Comparison of ENCODE assay signal across 11 mouse cellular contexts in the genomic region with DNA sequence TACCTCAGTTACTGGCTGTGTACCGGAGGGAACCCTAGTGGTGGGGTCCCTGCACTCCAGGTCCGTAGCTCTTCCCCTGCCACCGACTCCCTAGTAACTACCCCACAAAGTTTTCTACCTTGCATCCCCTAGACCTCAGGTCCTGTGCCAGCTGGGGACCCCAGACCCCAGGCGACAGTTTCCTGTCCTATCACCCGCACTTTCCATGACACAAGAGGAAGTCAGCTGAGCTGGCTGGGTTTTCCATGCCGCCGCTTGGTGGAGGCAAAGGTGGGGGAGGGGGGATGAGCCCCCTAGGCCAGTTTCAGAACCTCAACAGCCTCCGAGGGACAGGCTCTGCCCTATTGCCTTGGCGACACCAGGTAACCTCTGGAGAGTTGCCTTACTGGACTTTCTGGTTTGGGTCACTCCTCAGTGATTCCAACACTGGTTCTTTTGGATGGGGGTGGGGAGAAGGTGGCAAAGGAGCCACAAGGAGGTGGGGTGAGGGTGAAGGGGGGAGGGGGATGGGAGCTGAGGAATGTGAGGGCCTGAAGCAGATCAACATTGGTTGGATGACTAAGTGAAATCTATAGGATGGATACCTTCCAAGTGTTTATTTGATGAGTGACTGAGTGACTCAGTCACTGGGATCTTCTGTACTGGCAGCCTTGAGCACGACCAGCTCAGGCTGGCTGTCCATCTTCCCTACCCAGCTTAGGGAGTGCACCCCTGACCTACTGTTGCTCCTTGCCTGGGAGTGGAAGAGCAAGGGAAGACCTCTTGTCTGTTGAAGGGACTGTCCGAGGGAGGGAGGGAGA. TPM values are rescaled to one million over a fixed set of nuclear protein-coding genes. Genes with fewer than 3 reads are reported as not detected.
A peak's percentile ranks its signal among the peaks of the same experiment; 100 is the strongest.
DNase-seq lines count a peak whose midpoint lies in the region.
"Had no signal": no experiment of that assay in that cellular context is flagged by ENCODE, and none has a peak within 500 bp of the region (broad histone marks: within the 10 kb centered on the region; RNA-seq: fewer than 3 reads in every experiment).

No protein-coding gene starts in this region.

- DNase-seq in adrenal gland, adult (ENCODE audit: inconsistent age in 2 of 2, low spot score in 1 of 2) = peak; percentile 31 to 55
- no peak for DNase-seq in adrenal gland, adult 18-20 months (ENCODE audit: low spot score in 2 of 2)
- DNase-seq in urinary bladder, postnatal 14 days (ENCODE audit: low spot score) = peak; percentile 74
- DNase-seq in urinary bladder, adult 2 months (ENCODE audit: low spot score) = no peak
- DNase-seq in lung, postnatal 10 days = peak; percentile 26
- no peak for DNase-seq in midbrain, embryonic 10.5 days (ENCODE audit: low spot score)
- no peak for DNase-seq in right cerebral cortex, postnatal 25 days
- DNase-seq in layer of hippocampus, postnatal 25 days (ENCODE audit: extremely low spot score in 1 of 2, low spot score in 1 of 2) = no peak
- DNase-seq: cerebellum, adult 9-11 months had no signal

- no peaks in the 10 kb centered on the region for H3K9me3 ChIP-seq in midbrain, embryonic 10.5 days (replicated peaks)
- H3K9me3 ChIP-seq: midbrain, embryonic 15.5 days had no signal

- H3K27ac ChIP-seq in midbrain, embryonic 10.5 days (replicated peaks) = no peak overlapping the region
- H3K27ac ChIP-seq: midbrain, embryonic 15.5 days had no signal

- H3K27me3 ChIP-seq in midbrain, embryonic 10.5 days (ENCODE audit: low read depth, poor library complexity, severe bottlenecking) = no peaks in the 10 kb centered on the region
- H3K27me3 ChIP-seq: midbrain, embryonic 15.5 days had no signal

- H3K36me3 ChIP-seq in midbrain, embryonic 10.5 days = no peaks in the 10 kb centered on the region
- H3K36me3 ChIP-seq: midbrain, embryonic 15.5 days had no signal

- H3K4me3 ChIP-seq in midbrain, embryonic 10.5 days = no peak overlapping the region
- H3K4me3 ChIP-seq: midbrain, embryonic 15.5 days had no signal

- WGBS in midbrain, embryonic 10.5 days = 47% methylated on average over 11 of the region's 11 CpGs

- H3K4me1 ChIP-seq in midbrain, embryonic 10.5 days = no peaks in the 10 kb centered on the region; the same call in 1 of the 2 replicates
- H3K4me1 ChIP-seq: midbrain, embryonic 15.5 days had no signal

RNA-seq across cellular contexts. Expression of a gene that starts 2.0 kb away (rescaled TPM):
- total RNA-seq in adrenal gland, adult 18-20 months (2021) = under 1 TPM in 1 of 2 experiments, not detected in 1; 0.38 TPM
- 0.50 and 0.65 TPM in 2 replicates for polyA plus RNA-seq in urinary bladder, adult 2 months (2012; rRNA removed)
- not detected in 2 replicates for polyA plus RNA-seq in midbrain, embryonic 10.5 days (2016; fragmentation: Nextera tagmentation; extraction: Ambion mirVana)
- total RNA-seq in layer of hippocampus, postnatal 25 days (2021) = under 1 TPM in 1 of 2 experiments, not detected in 1; 0.16 TPM
- polyA plus RNA-seq: intestine, embryonic 16.5 days had no signal

RNA-seq across cellular contexts. Expression of a gene that starts 52.3 kb away (rescaled TPM):
- total RNA-seq in adrenal gland, adult 18-20 months (2021) = 10 to 100 TPM; 19.3 to 26.8 TPM
- 14.5 and 17.5 TPM in 2 replicates for polyA plus RNA-seq in urinary bladder, adult 2 months (2012; rRNA removed)
- 33.8 and 36.0 TPM in 2 replicates for polyA plus RNA-seq in midbrain, embryonic 10.5 days (2016; fragmentation: Nextera tagmentation; extraction: Ambion mirVana)
- 10 to 100 TPM; 24.8 to 28.0 TPM for total RNA-seq in layer of hippocampus, postnatal 25 days (2021)

Comparison
In these comparisons a context has a peak if more than half of its experiments do, and no peak if none do; other contexts are left out.
1. DNase-seq: peak in adrenal gland, adult (2 of 2), urinary bladder, postnatal 14 days (single experiment) and lung, postnatal 10 days (single experiment); none in adrenal gland, adult 18-20 months (0 of 2), urinary bladder, adult 2 months (single experiment), midbrain, embryonic 10.5 days (single experiment), right cerebral cortex, postnatal 25 days (single experiment) and layer of hippocampus, postnatal 25 days (0 of 2).